Mouse (Mus musculus): Measurements from ENCODE around the gene Rhot2. TPM values are rescaled to one million over a fixed set of nuclear protein-coding genes. Genes with fewer than 3 reads are reported as not detected.
"Not testable (repeated sequence)": the region's sequence is repeated elsewhere in the genome, so short reads cannot be mapped to it uniquely, and the experiment has no call there.

The Rhot2 gene
- total RNA-seq, 2 experiments from 2014 or later, result 38.0 to 47.1 TPM

DNA sequence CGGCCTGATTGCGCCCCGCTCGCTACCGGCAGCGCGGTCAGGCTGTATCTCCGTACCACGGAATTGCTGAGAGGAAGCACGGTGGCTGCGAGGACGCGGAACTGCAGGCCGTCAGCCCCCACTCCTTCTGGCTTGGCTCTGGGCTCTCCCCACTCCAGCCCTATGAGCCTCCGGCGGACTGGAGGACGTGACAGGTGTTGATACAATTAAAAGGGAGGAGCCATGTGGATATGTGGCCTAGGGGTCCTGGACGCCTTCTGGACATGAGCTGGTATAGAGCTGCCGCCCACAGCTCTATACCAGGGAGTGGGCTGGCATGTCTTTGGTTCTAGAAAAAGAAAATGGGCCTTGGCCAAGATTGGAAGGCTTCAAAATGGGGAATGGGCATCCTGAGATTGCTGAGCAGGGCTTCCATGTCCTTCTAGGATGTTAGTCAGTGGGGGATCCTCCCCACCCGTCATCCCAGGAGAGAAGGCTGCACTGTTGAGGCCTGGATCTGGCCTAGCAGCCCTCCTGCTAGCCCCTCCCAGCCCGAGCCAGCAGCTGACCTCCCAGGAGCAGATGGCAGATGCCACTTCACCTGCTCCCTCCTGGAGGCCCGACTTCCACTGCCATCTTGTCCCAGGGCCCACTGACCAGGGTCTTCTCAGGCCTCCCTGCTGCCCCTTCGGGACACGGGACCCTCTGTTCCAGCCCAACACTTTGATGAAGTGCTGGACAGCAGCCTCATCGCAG is 34.9 kb downstream of the Rhot2 start:
- no peak for DNase-seq
- intact Hi-C loops (cut with DNase I; ENCODE audit: low total_unique reads), result no loop called here

DNA sequence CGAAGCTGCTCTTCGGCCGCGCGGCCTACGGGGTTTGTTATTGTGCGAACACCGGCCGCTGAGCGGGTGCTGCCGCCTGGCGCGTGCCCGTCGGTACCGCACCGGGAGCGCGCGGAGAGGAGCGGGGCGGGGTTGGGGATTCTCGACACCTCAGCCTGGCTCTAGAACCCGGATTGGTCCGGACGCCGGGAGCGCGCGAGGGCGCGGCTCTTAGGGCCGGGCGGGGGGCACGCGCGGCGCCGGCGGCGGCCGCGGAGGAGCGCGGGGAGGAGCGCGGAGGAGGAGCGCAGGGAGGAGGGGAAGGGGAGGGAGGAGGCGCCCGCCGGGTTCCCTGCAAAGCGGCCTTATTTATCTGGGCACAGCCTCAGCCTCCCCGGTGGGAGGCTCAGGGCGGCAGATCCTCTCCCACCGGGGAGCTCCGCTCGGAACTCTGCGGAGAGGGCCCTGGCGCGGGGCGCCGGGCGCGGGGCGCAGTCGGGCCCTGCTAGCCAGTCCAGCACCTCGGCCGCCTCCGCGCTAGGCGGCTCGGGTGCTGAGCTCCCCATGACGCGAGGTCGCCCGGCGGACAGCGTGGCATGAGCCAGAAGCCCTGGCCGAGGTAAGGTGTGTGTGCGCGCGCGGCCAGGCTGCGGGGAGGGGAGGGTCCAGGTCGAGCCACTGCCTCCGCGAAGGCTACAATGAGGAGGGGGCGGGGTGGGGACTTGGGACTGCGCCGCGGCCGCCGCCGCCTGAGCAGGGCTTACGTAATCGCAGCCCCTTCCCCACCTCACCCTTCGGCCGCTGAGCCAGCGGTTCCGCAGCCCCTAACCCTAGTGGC is 35.7 kb downstream of the Rhot2 start, which contains the start of gene Fbxl16:
TSS of gene Fbxl16 (plus strand) at position 297 of the 817 bp plus-strand sequence.
- intact Hi-C loops (cut with DNase I; ENCODE audit: low total_unique reads), result no loop called here
- peak; percentile 64 for DNase-seq

DNA sequence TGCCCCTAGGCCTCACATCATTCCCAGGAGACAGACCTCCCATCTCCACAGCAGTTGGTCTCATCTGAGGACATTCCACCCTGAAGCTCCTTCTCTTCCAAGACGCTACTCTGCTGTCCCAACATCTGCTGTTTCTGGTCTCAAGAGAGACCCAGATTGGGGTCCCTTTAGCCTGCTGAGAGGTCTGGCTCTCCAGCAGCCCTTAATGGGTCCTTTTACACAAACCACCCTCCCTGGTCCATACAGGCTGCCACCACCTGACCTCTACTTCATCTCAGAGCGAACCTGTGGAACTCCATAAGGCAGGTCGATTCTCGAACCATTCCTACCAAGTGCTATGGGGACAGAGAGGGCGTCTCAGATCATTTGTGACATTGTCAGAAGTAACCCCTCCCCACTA is 36.6 kb downstream of the Rhot2 start:
- intact Hi-C loops (cut with DNase I; ENCODE audit: low total_unique reads), result no loop called here
- no peak for DNase-seq

DNA sequence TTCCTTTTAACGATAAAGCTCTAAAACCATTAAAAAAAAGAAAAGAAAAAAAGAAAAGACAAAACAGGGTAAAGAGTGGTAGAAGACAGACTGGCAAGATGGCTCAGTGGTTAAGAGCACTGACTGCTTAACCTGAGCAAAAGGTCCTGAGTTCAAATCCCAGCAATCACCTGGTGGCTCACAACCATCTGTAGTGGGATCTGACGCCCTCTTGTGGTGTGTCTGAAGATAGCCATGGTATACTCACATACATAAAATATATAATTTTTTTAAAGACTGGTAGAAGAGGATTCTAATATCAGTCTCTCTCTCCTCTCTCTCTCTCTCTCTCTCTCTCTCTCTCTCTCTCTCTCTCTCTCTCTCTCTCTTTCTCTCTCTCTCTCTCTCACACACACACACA is 37.2 kb downstream of the Rhot2 start:
- intact Hi-C loops (cut with DNase I; ENCODE audit: low total_unique reads); DNase-seq: not testable (repeated sequence)

DNA sequence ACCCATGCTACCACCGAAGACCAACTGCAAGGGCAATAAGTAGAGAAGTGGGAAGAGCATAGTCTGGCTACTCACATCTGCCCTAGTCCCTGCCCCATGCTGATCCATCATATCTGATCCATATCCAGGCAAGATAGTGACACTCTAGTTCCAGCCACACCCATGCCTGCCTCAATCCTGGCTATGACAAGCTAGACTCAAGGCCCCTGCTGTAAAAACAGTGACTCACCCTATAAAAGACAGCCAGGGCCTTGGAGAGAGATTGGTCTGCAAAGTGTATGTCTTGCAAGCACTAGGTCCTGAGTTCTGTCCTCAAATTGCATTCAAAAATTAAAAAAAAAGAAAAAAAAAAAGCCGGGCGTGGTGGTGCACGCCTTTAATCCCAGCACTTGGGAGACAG is 38.1 kb downstream of the Rhot2 start:
- intact Hi-C loops (cut with DNase I; ENCODE audit: low total_unique reads), result no loop called here
- no peak for DNase-seq

DNA sequence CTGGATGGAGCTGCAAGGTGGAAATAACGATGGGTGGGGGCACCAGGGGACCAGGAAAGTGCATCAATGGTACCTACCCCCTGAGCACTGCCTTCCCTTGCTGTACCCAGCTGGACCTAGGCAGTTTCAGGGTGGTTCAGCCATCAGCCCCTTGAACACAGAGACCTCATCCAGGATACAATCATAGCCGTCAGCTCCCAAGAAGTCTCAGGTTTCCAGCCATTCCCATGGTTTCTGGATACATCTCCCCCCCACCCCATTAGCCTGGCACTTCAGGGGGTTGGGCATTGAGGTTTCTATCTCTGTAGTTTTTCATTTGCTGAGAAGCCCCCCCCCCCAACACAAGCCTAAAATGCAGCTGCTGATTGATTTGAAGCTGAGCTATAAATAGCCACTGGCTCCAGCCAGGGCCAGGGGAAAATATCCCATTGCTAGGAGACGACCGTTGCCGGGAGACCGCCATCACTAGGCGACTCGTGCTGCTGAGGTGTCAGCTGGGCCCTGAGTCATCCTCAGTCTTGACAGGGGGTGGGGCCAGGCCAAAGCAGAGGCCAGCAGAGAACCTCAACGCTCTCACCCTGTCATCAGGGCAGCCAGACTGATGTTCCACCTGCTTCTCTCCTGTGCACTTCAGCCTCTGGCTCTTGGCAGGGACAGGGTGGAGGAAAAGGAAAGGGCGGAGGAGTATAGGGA is 41.7 kb downstream of the Rhot2 start:
- intact Hi-C loops (cut with DNase I; ENCODE audit: low total_unique reads), result loop anchor here (2.0 kb wide), 1 partner anchor 30 kb away; the partner anchor contains the start of gene Narfl
- peak; percentile 70 for DNase-seq

DNA sequence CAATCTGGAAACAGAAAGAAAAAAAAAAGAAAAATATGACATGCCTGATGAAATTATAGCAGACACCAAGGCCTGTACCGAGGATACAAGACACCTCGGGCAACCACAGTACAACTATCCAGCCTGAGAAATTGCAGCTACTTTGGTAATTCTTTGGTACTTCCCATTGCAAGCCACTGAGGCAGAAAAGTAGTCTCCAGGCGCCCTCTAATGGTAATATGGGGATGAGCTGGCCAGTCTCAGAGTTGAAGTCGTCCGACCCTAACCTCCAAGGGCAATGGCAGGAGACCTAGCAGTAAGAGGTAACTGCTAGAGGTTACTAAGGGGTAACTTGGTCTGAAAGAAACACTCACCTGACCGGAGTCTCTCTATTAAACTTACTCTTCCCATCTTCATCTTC is 43.6 kb downstream of the Rhot2 start:
- DNase-seq, result peak; percentile 52

DNA sequence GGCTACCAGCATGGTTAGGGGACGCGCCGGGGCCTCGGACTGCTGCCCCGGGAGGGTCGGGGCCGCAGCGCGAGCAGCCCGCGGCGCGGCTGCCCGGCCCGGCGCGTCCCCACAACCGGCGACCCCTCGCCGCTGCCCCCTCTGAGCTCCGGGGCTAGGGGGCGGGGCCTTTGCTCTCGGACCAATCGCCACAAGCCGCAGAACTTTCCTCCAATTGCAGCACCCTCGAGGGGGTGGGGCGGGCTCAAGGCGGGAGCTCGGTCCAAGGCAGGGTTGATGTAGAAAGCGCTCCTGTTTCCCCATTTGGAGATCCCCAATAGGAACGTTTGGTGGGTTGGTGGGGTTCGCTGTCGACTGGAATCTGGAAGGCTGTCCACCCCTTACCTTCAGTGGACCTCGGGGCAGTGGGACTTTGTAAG is 47.7 kb downstream of the Rhot2 start, which contains the start of gene Metrn:
TSS of gene Metrn (minus strand) at position 186 of the 419 bp plus-strand sequence.
- peak; percentile 92 for DNase-seq
- intact Hi-C loops (cut with DNase I; ENCODE audit: low total_unique reads), result loop anchor here (5.0 kb wide), 1 partner anchor 65 kb away; no protein-coding TSS in a partner anchor

More for the DNA sequence above, 43.6 kb downstream of the Rhot2 start:
- intact Hi-C loops (cut with DNase I; ENCODE audit: low total_unique reads), result no loop called here

DNA sequence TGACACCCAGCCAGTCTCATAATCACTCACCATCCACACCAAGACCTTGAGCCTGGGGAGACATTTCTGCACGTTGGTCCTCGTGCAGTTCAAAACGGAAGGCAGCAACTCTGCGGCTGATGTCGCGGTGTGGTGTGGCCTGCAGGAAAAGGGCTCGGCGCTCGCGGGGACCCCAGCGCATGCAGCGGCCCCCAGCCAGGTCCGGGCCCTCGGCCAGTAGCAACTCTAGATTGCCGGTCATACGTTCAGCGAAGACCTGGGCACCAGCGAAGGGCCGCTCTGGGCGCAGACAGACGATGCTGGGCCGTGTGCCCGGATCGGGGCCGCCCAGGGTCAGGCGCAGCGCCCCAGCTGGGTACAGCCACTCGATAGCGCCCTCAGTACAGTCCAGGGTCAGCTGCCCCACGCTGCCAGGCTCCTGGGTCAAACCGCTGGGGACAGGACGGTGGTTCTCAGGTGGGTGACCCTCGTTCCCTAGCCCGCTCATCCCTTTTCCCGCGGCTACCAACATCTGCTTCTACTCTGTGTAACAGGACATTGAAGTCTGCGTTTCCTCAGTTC is 48.4 kb downstream of the Rhot2 start:
- peak; percentile 63 for DNase-seq
- intact Hi-C loops (cut with DNase I; ENCODE audit: low total_unique reads), result loop anchor here (5.0 kb wide), 1 partner anchor 64 kb away; no protein-coding TSS in a partner anchor

DNA sequence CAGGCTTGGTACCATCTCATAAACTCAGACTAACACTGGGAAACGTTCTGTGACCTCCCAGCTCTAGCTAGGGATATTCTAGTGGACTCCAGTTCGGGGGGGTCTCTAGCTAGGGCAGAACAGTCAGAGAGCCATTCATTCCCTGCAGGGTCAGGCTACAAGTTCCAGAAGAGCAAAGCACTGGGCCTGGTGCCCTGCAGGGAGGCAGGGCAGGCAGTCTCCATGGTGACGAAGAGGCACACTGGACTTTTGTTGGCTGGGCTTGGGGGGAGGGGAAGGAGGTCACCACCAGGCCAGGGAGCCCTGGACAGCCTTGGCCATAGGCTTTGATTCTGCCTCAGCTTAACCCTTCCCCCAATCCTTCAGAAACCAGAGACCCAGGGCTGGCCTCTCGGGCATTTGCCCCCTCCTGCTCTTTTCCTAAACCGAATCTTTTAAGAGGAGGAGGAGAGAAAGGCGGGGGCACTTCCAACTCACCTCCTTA is 49.0 kb downstream of the Rhot2 start, which contains the start of gene AC134908.4:
TSS of gene AC134908.4 (minus strand) at position 51 of the 484 bp plus-strand sequence.
- no peak for DNase-seq
- intact Hi-C loops (cut with DNase I; ENCODE audit: low total_unique reads), result loop anchor here (5.0 kb wide), 1 partner anchor 63 kb away; no protein-coding TSS in a partner anchor

DNA sequence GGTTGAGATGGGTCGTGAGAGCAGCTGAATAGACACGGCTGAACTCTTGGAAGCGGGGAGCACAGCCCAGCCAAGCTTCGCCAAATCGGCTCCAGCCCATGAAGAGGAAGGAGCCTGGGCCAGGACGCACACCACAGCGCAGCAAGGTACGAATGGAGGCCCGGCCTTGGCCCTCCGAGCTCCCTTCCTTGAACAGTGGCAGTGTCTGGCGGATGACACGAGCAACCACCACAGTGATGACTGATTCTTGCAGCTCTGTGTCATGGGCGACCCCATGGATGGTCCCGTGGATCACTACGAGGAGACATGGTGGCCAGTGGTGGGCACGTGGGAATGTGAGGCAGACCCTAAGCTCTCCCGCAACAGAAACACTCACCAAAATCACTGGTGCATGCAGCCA is 49.7 kb downstream of the Rhot2 start:
- no peak for DNase-seq
- intact Hi-C loops (cut with DNase I; ENCODE audit: low total_unique reads), result loop anchor here (5.0 kb wide), 1 partner anchor 63 kb away; no protein-coding TSS in a partner anchor

DNA sequence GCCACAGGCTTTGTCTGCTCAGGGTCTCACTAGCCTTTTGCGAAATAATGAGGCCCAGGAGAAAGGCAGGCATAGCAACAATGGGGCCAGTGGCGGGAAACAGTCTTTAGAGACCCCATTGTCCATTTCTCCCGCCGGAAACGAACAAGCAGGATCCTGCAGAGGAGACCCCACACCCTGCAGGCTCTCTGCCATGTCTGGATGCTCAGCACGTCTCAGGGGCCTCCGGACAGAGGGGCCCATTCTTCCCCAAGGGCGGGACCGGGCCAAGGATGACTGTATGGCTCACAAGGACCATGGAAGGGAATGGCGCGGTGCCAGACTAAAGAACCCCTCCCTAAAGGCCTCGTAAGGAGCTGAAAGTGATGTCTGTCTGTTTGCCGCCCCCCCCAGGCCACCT is 50.5 kb downstream of the Rhot2 start:
- intact Hi-C loops (cut with DNase I; ENCODE audit: low total_unique reads), result no loop called here
- no peak for DNase-seq

DNA sequence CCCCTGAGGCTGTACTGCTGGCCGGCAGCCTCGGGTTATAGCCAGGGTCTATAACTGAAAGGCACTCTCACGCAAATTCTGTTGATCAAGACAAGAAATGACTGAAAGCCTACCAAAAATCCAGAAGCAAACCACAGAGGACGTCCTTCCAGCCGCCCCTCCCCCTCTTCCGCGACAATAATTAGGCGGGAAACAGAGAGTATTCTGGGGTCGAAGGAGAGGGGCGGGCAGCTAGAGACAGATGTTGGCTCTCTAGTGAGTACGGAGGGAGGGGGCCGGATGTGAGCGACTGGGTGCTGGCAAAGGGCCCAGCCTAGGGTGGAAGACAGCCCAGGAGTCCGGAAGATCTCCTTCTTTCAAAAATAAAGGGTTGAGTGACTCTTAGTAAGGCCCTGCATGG is 52.0 kb downstream of the Rhot2 start, which contains the start of gene Fam173a:
TSS of gene Fam173a (minus strand) at position 287 of the 400 bp plus-strand sequence.
- intact Hi-C loops (cut with DNase I; ENCODE audit: low total_unique reads), result no loop called here
- peak; percentile 84 for DNase-seq

DNA sequence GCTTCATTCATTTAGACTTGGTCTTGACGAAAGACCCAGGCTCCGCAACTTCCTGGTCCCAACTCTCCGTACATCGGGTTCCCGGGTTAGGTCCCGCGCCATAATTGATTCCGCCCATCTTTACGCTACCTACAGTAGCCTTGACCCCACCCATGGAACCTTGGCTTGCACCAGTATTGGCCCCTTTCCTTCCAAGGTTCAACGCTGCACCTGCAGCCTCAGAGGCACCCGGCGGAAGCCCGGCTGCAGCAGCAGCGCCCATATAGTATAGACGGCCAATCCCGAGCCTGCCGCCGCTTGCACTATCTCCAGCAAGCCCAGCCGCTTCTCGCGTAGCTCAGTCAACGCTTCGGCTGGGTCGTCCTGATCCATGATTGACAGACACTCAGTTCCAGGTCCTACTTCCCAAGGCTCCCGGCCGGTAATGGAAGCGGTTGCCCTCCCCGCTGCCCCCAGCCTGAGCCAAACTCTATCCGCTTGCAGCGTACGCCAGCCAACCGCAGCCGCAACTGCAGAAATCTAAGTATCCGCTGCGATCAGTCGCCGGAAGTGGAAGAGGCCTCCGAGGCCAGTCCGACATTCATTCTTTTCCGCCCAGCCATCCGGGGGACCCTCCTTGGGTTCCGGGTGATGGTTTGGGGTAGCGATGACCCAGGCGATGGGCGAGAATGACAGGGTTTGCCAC is 52.7 kb downstream of the Rhot2 start:
- intact Hi-C loops (cut with DNase I; ENCODE audit: low total_unique reads), result no loop called here
- DNase-seq, result peak; percentile 84

DNA sequence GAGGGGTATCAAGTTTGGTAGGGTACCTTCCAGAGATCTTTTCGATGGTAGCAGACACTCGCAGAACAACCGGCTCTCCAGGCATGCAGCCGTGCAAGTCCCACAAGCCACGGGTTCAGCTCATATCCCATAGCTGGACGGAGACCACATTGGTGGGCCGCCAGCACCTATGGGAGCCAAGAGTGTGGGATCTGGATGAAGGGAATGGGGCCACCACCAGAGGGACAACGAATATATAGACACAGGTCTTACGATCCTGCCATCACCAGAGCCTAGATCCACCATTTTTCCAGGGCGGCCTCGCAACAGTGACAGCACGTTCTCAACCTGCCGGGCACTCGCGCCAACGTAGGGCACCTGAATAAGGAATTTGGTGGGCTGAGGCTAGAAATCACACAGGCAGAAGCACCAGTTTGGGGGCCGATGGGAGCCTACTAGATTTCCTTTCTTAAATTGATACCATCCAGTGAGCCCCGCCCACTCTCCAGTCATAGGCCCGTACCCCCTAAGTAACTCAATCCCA is 53.3 kb downstream of the Rhot2 start:
- no peak for DNase-seq
- intact Hi-C loops (cut with DNase I; ENCODE audit: low total_unique reads), result no loop called here

Measured in gastrocnemius, postnatal 14 days (tissue).